Mouse (Mus musculus) stomach, embryonic 15.5 days (tissue): ENCODE measurements around the gene Cypt3. TPM values are rescaled to one million over a fixed set of nuclear protein-coding genes. Genes with fewer than 3 reads are reported as not detected.

Experiments
- ATAC-seq: fragments of 200-750 bp; cut with Nextera tagmentation; 2 replicates; pipeline ENCODE4 v1.8.0; 2017; ENCODE audit warnings: low read depth, moderate number of reproducible peaks, moderate TSS enrichment; ENCODE audit not compliant: insufficient read depth, low FRiP score
- H3K27ac ChIP-seq: fragments of 300-500 bp; sonication (generic); 2 replicates; pipeline ENCODE4 v1.5.1; 2015; ENCODE audit warnings: mild to moderate bottlenecking, inconsistent platforms
- H3K27me3 ChIP-seq: fragments of 300-500 bp; sonication (generic); replicated peaks from 2 replicates; pipeline ENCODE4 v1.6.1; 2015; ENCODE audit warnings: inconsistent platforms
- H3K36me3 ChIP-seq: fragments of 300-500 bp; sonication (generic); 2 replicates; pipeline ENCODE4 v1.6.1; 2015; ENCODE audit warnings: inconsistent platforms
- H3K4me1 ChIP-seq: fragments of 300-500 bp; sonication (generic); 2 replicates; pipeline ENCODE4 v1.6.1; 2015; ENCODE audit warnings: inconsistent platforms
- H3K4me2 ChIP-seq: fragments of 300-500 bp; sonication (generic); 2 replicates; pipeline ENCODE4 v1.6.1; 2015; ENCODE audit warnings: mild to moderate bottlenecking, inconsistent platforms
- H3K4me3 ChIP-seq: fragments of 300-500 bp; sonication (generic); replicated peaks from 2 replicates; pipeline ENCODE4 v1.5.1; 2015; ENCODE audit warnings: inconsistent platforms
- H3K9ac ChIP-seq: fragments of 300-500 bp; sonication (generic); 2 replicates; pipeline ENCODE4 v1.6.1; 2015; ENCODE audit warnings: inconsistent platforms
- H3K9me3 ChIP-seq: fragments of 300-500 bp; sonication (generic); 2 replicates; pipeline ENCODE4 v1.6.1; 2016; ENCODE audit warnings: inconsistent platforms
- WGBS: fragments of 180-500 bp; shearing (Covaris S2); methylation state at CpG from one replicate; pipeline ENCODE4 v1.1.7; 2015; 5-methylcytosine and 5-hydroxymethylcytosine counted together
- polyA plus RNA-seq: library from polyadenylated mRNA; unstranded; fragments of >200 nt; fragmentation: Nextera tagmentation; extraction: Ambion mirVana; gene quantifications from 2 replicates; pipeline ENCODE4 v1.2.1, GENCODE M21; 2015

The Cypt3 gene
- polyA plus RNA-seq, result not detected in 2 replicates

- ATAC-seq, result no peak
- 68% methylated on average over 7 of the region's 7 CpGs for WGBS
- Histone ChIP-seq H3K4me2 (no peak within 1 kb of the TSS), H3K9me3 (no peaks in the 10 kb centered on the region), H3K36me3 (no peaks in the 10 kb centered on the region), H3K4me1 (no peaks in the 10 kb centered on the region), H3K9ac (no peak within 1 kb of the TSS), H3K4me3 (no peak within 1 kb of the TSS), H3K27me3 (no peaks in the 10 kb centered on the region), H3K27ac (no peak within 1 kb of the TSS)
These were observed at the start of gene Cypt3 for GRCm38 (mm10) chrX:153558293-153558692. TSS of gene Cypt3 (plus strand) at chrX:153558593.

GRCm38 (mm10) chrX:153515491-153515890, 42.9 kb upstream of the Cypt3 start:
- Histone ChIP-seq H3K4me3 (no peak overlapping the region), H3K27me3 (no peaks in the 10 kb centered on the region), H3K36me3 (no peaks in the 10 kb centered on the region), H3K4me1 (no peaks in the 10 kb centered on the region), H3K9ac (no peak overlapping the region), H3K4me2 (no peak overlapping the region), H3K27ac (no peak overlapping the region), H3K9me3 (no peaks in the 10 kb centered on the region)
- ATAC-seq, result no peak
- 80% methylated on average over 5 of the region's 5 CpGs for WGBS

DNA sequence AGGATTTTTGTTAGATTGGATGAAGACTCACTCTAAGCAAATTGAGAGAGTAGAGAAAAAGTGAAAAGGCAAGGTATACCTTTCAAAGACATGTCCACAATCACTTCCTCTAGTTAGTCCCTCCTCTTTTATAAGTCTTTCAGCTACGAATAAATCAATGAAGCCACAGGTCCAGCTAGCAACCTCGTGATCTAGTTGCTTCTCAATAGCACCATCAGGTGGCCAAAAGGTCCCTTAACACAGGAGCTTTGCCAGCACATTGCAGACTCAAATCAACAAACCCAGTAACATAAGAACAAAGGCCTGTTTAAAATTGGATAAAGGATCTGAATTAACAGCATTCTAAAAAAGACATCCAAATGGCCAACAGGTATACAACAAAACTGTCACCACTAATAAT, 30.0 kb upstream of the Cypt3 start:
- no peak overlapping the region for H3K4me2 ChIP-seq
- H3K9ac ChIP-seq, result no peak overlapping the region
- no peak overlapping the region for H3K4me3 ChIP-seq
- no peak overlapping the region for H3K27ac ChIP-seq
- 16% methylated on average over 2 of the region's 2 CpGs for WGBS
- no peak for ATAC-seq
- no peaks in the 10 kb centered on the region for H3K36me3 ChIP-seq
- no peaks in the 10 kb centered on the region for H3K4me1 ChIP-seq
- no peaks in the 10 kb centered on the region for H3K27me3 ChIP-seq
- H3K9me3 ChIP-seq, result no peaks in the 10 kb centered on the region

DNA sequence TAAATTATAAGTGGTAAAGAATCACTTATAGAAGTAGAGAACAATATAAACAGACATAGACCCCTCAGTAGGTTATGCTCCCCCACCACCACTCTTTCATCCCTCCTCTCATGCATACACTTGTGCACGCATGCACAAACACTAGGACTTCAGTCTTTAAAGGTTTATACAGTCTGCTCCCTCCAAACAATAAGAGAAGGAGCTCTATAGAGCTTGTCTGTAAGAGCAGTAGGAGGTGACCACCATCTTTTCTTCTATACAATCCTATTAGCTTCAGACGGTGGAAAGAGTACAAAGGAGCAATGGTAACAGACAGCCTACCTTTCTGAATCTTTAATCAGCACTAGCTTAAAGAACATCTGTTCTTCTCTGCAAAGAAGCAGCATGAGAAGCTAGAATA, 1.8 kb upstream of the Cypt3 start:
- ATAC-seq, result no peak
- H3K27ac ChIP-seq, result no peak overlapping the region
- WGBS, result 66% methylated on average over 2 of the region's 2 CpGs

GRCm38 (mm10) chrX:153564650-153565049, 6.3 kb downstream of the Cypt3 start:
- Histone ChIP-seq H3K27me3 (no peaks in the 10 kb centered on the region), H3K4me2 (no peak overlapping the region), H3K27ac (no peak overlapping the region), H3K9me3 (no peaks in the 10 kb centered on the region), H3K4me3 (no peak overlapping the region), H3K4me1 (no peaks in the 10 kb centered on the region), H3K9ac (no peak overlapping the region), H3K36me3 (no peaks in the 10 kb centered on the region)
- WGBS, result 63% methylated on average over 1 of the region's 1 CpGs
- no peak for ATAC-seq

More for the DNA sequence above, 1.8 kb upstream of the Cypt3 start:
- Histone ChIP-seq H3K9me3 (no peaks in the 10 kb centered on the region), H3K27me3 (no peaks in the 10 kb centered on the region), H3K4me1 (no peaks in the 10 kb centered on the region), H3K36me3 (no peaks in the 10 kb centered on the region), H3K9ac (no peak overlapping the region), H3K4me2 (no peak overlapping the region), H3K4me3 (no peak overlapping the region)

DNA sequence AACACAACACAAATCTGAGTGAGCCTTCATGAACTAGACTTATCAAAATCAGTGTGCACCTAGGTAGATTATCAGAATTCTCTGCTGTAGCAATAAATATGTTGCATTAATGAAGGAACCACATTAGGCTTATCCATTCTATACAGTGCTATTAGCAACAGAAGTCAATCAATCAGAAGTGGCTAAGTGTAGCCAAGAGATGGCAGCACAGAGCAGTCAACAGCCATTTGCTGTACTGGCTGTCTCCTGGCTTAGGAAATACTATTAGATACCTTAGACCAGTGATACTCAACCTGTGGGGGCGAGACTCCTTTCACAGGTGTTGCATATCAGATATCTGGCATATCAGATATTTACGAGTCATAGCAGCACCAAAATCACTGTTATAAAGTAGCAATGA, 41.2 kb downstream of the Cypt3 start:
- Histone ChIP-seq H3K27ac (no peak overlapping the region), H3K4me1 (no peaks in the 10 kb centered on the region), H3K4me2 (no peak overlapping the region), H3K27me3 (no peaks in the 10 kb centered on the region), H3K36me3 (no peaks in the 10 kb centered on the region), H3K4me3 (no peak overlapping the region), H3K9ac (no peak overlapping the region), H3K9me3 (no peaks in the 10 kb centered on the region)
- ATAC-seq, result no peak
- 53% methylated on average over 2 of the region's 2 CpGs for WGBS

Other genes with a start within 250 kb of the Cypt3 start
- gene Ubqln2, start 60.4 kb upstream of the Cypt3 start, polyA plus RNA-seq, result 19.5 and 22.1 TPM in 2 replicates
- 5.2 and 5.4 TPM in 2 replicates for gene Kctd12b, start 137.8 kb downstream of the Cypt3 start, polyA plus RNA-seq
- 88.8 and 105 TPM in 2 replicates for gene Nbdy, start 165.0 kb downstream of the Cypt3 start, polyA plus RNA-seq